In genomic region chr2:164793236-164793635, GRCm38 (mm10) we compare ENCODE assay signal across 8 mouse cellular contexts. TPM values are rescaled to one million over a fixed set of nuclear protein-coding genes. Genes with fewer than 3 reads are reported as not detected.
DNase-seq lines count a peak whose midpoint lies in the region; ATAC-seq and TF ChIP-seq lines count a peak whose summit lies in the region.

No protein-coding gene starts in this region.

- peak; percentile 72; the same call in 1 of the 2 replicates for TF ChIP-seq CTCF in brain, embryonic 14.5 days (IDR thresholded peaks at IDR 0.05; ENCODE audit: borderline replicate concordance, extremely low read depth, insufficient read depth, insufficient read length)
- peak; percentile 72 for TF ChIP-seq CTCF in kidney, postnatal 0 days (IDR thresholded peaks at IDR 0.05; ENCODE audit: low read depth)

- H3K27me3 ChIP-seq in kidney, postnatal 0 days (ENCODE audit: insufficient read depth, low read length): no peaks in the 10 kb centered on the region
- H3K27me3 ChIP-seq in stomach, embryonic 14.5 days (ENCODE audit: control insufficient read depth, insufficient read depth, low read length): no peaks in the 10 kb centered on the region

- no peak for DNase-seq in frontal cortex, postnatal 14 days (ENCODE audit: low spot score in 2 of 2)
- peak; percentile 58 for DNase-seq in CD4-positive helper T cell, adult 2 months (ENCODE audit: low read depth, low spot score)
- DNase-seq in brain, embryonic 14.5 days (ENCODE audit: low read depth): peak; percentile 46
- DNase-seq in frontal cortex, postnatal 36 days (ENCODE audit: low spot score in 2 of 2): peak; percentile 51 to 63
- DNase-seq in kidney, postnatal 0 days (ENCODE audit: low spot score): peak; percentile 55

- ATAC-seq in frontal cortex, adult (ENCODE audit: low TSS enrichment): peak; percentile 41
- no peak; the same call in 1 of the 2 replicates for ATAC-seq in kidney, postnatal 0 days (replicated peaks; ENCODE audit: low FRiP score, low read depth)
- ATAC-seq in megakaryocyte, adult 5-6 weeks (ENCODE audit: poor library complexity, severe bottlenecking): peak; percentile 69
- 0 out of 2 replicates have a peak, but pooled peaks have one; percentile 20 for ATAC-seq in stomach, embryonic 14.5 days (ENCODE audit: insufficient number of reproducible peaks, insufficient read depth, low FRiP score, low read depth)

- H3K4me3 ChIP-seq in kidney, postnatal 0 days (replicated peaks; ENCODE audit: low read depth, low read length): no peak overlapping the region
- no peak overlapping the region for H3K4me3 ChIP-seq in stomach, embryonic 14.5 days (ENCODE audit: low read depth, low read length)

- no peak for TF ChIP-seq POLR2A in brain, embryonic 14.5 days (IDR thresholded peaks at IDR 0.05; ENCODE audit: borderline replicate concordance, extremely low read depth, insufficient read depth, insufficient read length, poor library complexity, severe bottlenecking)

- no peaks in the 10 kb centered on the region; the same call in 1 of the 2 replicates for H3K4me1 ChIP-seq in kidney, postnatal 0 days (replicated peaks; ENCODE audit: insufficient read depth, low read length)
- H3K4me1 ChIP-seq in stomach, embryonic 14.5 days (ENCODE audit: control insufficient read depth, insufficient read depth, low read length): 0 out of 2 replicates have a peak, but pooled peaks cover 2% of the 10 kb centered on the region

- no peaks in the 10 kb centered on the region for H3K9me3 ChIP-seq in kidney, postnatal 0 days (replicated peaks; ENCODE audit: low read length)
- H3K9me3 ChIP-seq in stomach, embryonic 14.5 days (ENCODE audit: control insufficient read depth, low read depth, low read length): no peaks in the 10 kb centered on the region

- no peak overlapping the region for H3K27ac ChIP-seq in kidney, postnatal 0 days
- H3K27ac ChIP-seq in stomach, embryonic 14.5 days (ENCODE audit: low read length): no peak overlapping the region

- no peak overlapping the region for H3K4me2 ChIP-seq in kidney, postnatal 0 days (ENCODE audit: low read length)
- no peak overlapping the region for H3K4me2 ChIP-seq in stomach, embryonic 14.5 days (replicated peaks; ENCODE audit: low read depth, low read length)

- WGBS in kidney, postnatal 0 days: 71% methylated on average over 3 of the region's 3 CpGs
- 73% methylated on average over 3 of the region's 3 CpGs for WGBS in stomach, embryonic 14.5 days

- peaks cover 46% of the 10 kb centered on the region for H3K36me3 ChIP-seq in kidney, postnatal 0 days (ENCODE audit: insufficient read depth, low read length)
- peaks cover 54% of the 10 kb centered on the region for H3K36me3 ChIP-seq in stomach, embryonic 14.5 days (ENCODE audit: control insufficient read depth, insufficient read depth, low read length)

- no peak overlapping the region for H3K9ac ChIP-seq in kidney, postnatal 0 days (ENCODE audit: low read depth, low read length)
- no peak overlapping the region for H3K9ac ChIP-seq in stomach, embryonic 14.5 days (replicated peaks; ENCODE audit: low read depth, low read length)

RNA-seq across cellular contexts. Expression of gene Snx21, which starts 7.6 kb away (rescaled TPM):
- polyA plus RNA-seq in brain, embryonic 14.5 days (2012; rRNA removed): 25.9 and 27.0 TPM in 2 replicates
- polyA plus RNA-seq in kidney, postnatal 0 days (2015; fragmentation: Nextera tagmentation; extraction: Ambion mirVana): 19.9 and 21.7 TPM in 2 replicates
- total RNA-seq in megakaryocyte, adult 5-6 weeks (2015): 5.2 and 5.5 TPM in 2 replicates
- 3.2 and 5.0 TPM in 2 replicates for total RNA-seq in megakaryocyte, adult 5-6 weeks (2017)
- 24.4 and 29.5 TPM in 2 replicates for polyA plus RNA-seq in stomach, embryonic 14.5 days (2014; fragmentation: Nextera tagmentation; extraction: Ambion mirVana)

RNA-seq across cellular contexts. Expression of gene Acot8, which starts 11.4 kb away (rescaled TPM):
- 29.7 and 41.1 TPM in 2 replicates for polyA plus RNA-seq in brain, embryonic 14.5 days (2012; rRNA removed)
- polyA plus RNA-seq in kidney, postnatal 0 days (2015; fragmentation: Nextera tagmentation; extraction: Ambion mirVana): 28.7 and 33.2 TPM in 2 replicates
- total RNA-seq in megakaryocyte, adult 5-6 weeks (2015): 20.4 and 20.8 TPM in 2 replicates
- 28.8 and 28.9 TPM in 2 replicates for total RNA-seq in megakaryocyte, adult 5-6 weeks (2017)
- 18.8 and 19.2 TPM in 2 replicates for polyA plus RNA-seq in stomach, embryonic 14.5 days (2014; fragmentation: Nextera tagmentation; extraction: Ambion mirVana)

RNA-seq across cellular contexts. Expression of gene Zswim3, which starts 11.7 kb away (rescaled TPM):
- polyA plus RNA-seq in brain, embryonic 14.5 days (2012; rRNA removed): 8.5 and 10.1 TPM in 2 replicates
- 5.2 and 5.4 TPM in 2 replicates for polyA plus RNA-seq in kidney, postnatal 0 days (2015; fragmentation: Nextera tagmentation; extraction: Ambion mirVana)
- total RNA-seq in megakaryocyte, adult 5-6 weeks (2015): 2.3 and 3.4 TPM in 2 replicates
- 1.7 and 3.4 TPM in 2 replicates for total RNA-seq in megakaryocyte, adult 5-6 weeks (2017)
- polyA plus RNA-seq in stomach, embryonic 14.5 days (2014; fragmentation: Nextera tagmentation; extraction: Ambion mirVana): 9.0 and 9.2 TPM in 2 replicates

RNA-seq across cellular contexts. Expression of gene Tnnc2, which starts 13.5 kb away (rescaled TPM):
- polyA plus RNA-seq in brain, embryonic 14.5 days (2012; rRNA removed): 1.7 TPM in 2 replicates
- polyA plus RNA-seq in kidney, postnatal 0 days (2015; fragmentation: Nextera tagmentation; extraction: Ambion mirVana): 0.45 and 1.0 TPM in 2 replicates
- not detected in 2 replicates for total RNA-seq in megakaryocyte, adult 5-6 weeks (2015)
- total RNA-seq in megakaryocyte, adult 5-6 weeks (2017): not detected in 2 replicates
- polyA plus RNA-seq in stomach, embryonic 14.5 days (2014; fragmentation: Nextera tagmentation; extraction: Ambion mirVana): 1.1 and 2.1 TPM in 2 replicates

RNA-seq across cellular contexts. Expression of gene Ube2c, which starts 23.5 kb away (rescaled TPM):
- 94.0 and 201 TPM in 2 replicates for polyA plus RNA-seq in brain, embryonic 14.5 days (2012; rRNA removed)
- 132 and 156 TPM in 2 replicates for polyA plus RNA-seq in kidney, postnatal 0 days (2015; fragmentation: Nextera tagmentation; extraction: Ambion mirVana)
- 330 and 340 TPM in 2 replicates for total RNA-seq in megakaryocyte, adult 5-6 weeks (2015)
- total RNA-seq in megakaryocyte, adult 5-6 weeks (2017): 228 and 247 TPM in 2 replicates
- polyA plus RNA-seq in stomach, embryonic 14.5 days (2014; fragmentation: Nextera tagmentation; extraction: Ambion mirVana): 396 and 433 TPM in 2 replicates

Comparison
In these comparisons a context has a peak if more than half of its experiments do, and no peak if none do; other contexts are left out.
1. DNase-seq: peak in CD4-positive helper T cell, adult 2 months (single experiment), brain, embryonic 14.5 days (single experiment), frontal cortex, postnatal 36 days (2 of 2) and kidney, postnatal 0 days (single experiment); none in frontal cortex, postnatal 14 days (0 of 2).